Mouse (Mus musculus) cerebellum, adult 2 months (tissue): ENCODE data around the gene Mymk.

ENCODE experiments used
- CTCF ChIP-seq: fragments of 200-500 bp; IDR thresholded peaks from 2 replicates; pipeline ENCODE4 v1.5.1; 2011; ENCODE audit warnings: low read depth, mild to moderate bottlenecking, control low read depth, low read length, moderate library complexity, borderline replicate concordance; ENCODE audit not compliant: insufficient read depth
- POLR2A ChIP-seq: fragments of 200-500 bp; IDR thresholded peaks from 2 replicates; pipeline ENCODE4 v1.6.1; 2011; ENCODE audit warnings: low read length, control low read depth, borderline replicate concordance; ENCODE audit not compliant: insufficient read depth

DNA sequence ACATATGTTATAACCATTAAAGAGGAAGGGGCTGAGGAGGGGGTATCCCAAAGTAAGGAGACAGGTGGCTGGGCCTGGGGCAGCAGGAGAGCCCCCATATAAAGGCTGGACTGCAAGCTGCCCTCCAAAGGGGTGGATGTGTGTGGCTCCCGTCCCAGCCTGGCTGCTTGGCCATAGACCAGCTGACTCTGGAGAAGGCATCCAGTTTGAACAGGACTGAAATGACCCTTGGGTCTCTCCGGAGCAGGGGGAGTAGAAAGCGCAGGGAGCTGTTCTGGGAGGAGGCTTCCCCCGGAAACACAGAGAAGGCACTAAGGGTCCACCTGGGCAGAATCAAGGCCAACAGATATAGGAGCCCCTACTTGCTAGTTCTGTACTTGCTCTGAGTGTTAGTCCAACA lies 2.8 kb upstream of the Mymk start:
- TF ChIP-seq POLR2A (no peak), CTCF (no peak)
